Mouse (Mus musculus) forebrain, embryonic 16.5 days (tissue): ENCODE measurements around the gene Tmem259. TPM values are rescaled to one million over a fixed set of nuclear protein-coding genes. Genes with fewer than 3 reads are reported as not detected.

Experiments
- ATAC-seq: fragments of 200-750 bp; cut with Nextera tagmentation; 2 replicates; pipeline ENCODE4 v1.8.0; 2017; ENCODE audit warnings: mild to moderate bottlenecking, moderate library complexity
- H3K27ac ChIP-seq: fragments of 300-500 bp; sonication (generic); 2 replicates; pipeline ENCODE4 v1.5.1; 2014; ENCODE audit warnings: low read length, control low read depth
- H3K27me3 ChIP-seq: fragments of 300-500 bp; sonication (generic); replicated peaks from 2 replicates; pipeline ENCODE4 v1.6.1; 2014; ENCODE audit warnings: low read length; ENCODE audit not compliant: control insufficient read depth, insufficient read depth
- H3K36me3 ChIP-seq: fragments of 300-500 bp; sonication (generic); 2 replicates; pipeline ENCODE4 v1.6.1; 2014; ENCODE audit not compliant: control insufficient read depth, insufficient read depth
- H3K4me1 ChIP-seq: fragments of 300-500 bp; sonication (generic); replicated peaks from 2 replicates; pipeline ENCODE4 v1.6.1; 2014; ENCODE audit warnings: low read length; ENCODE audit not compliant: control insufficient read depth, insufficient read depth
- H3K4me2 ChIP-seq: fragments of 300-500 bp; sonication (generic); 2 replicates; pipeline ENCODE4 v1.6.1; 2014; ENCODE audit warnings: mild to moderate bottlenecking, low read length, control low read depth
- H3K4me3 ChIP-seq: fragments of 300-500 bp; sonication (generic); replicated peaks from 2 replicates; pipeline ENCODE4 v1.5.1; 2014; ENCODE audit warnings: mild to moderate bottlenecking, low read length, control low read depth
- H3K9ac ChIP-seq: fragments of 300-500 bp; sonication (generic); replicated peaks from 2 replicates; pipeline ENCODE4 v1.6.1; 2014; ENCODE audit warnings: low read depth, low read length, control low read depth
- H3K9me3 ChIP-seq: fragments of 300-500 bp; sonication (generic); 2 replicates; pipeline ENCODE4 v1.6.1; 2016; ENCODE audit warnings: low read length; ENCODE audit not compliant: control insufficient read depth
- WGBS: fragments of 180-500 bp; shearing (Covaris S2); extraction: QIAGEN DNeasy Blood & Tissue Kit; methylation state at CpG from one replicate; pipeline ENCODE4 v1.1.7; 2014; 5-methylcytosine and 5-hydroxymethylcytosine counted together
- polyA plus RNA-seq: library from polyadenylated mRNA; unstranded; fragments of >200 nt; fragmentation: Nextera tagmentation; extraction: Ambion mirVana; gene quantifications from 2 replicates; pipeline ENCODE4 v1.2.1, GENCODE M21; 2015

Tmem259 gene
- polyA plus RNA-seq, 1 experiment from 2014 or later = 12.8 TPM

GRCm38 (mm10) chr10:79949873-79950272 lies 34.3 kb downstream of the Tmem259 start:
- no peak for ATAC-seq
- Histone ChIP-seq H3K4me3 (no peak overlapping the region), H3K36me3 (peaks cover 2% of the 10 kb centered on the region; the same call in 1 of the 2 replicates), H3K9ac (no peak overlapping the region), H3K9me3 (no peaks in the 10 kb centered on the region), H3K27me3 (no peaks in the 10 kb centered on the region), H3K4me2 (no peak overlapping the region), H3K27ac (no peak overlapping the region), H3K4me1 (peaks cover 7% of the 10 kb centered on the region)
- WGBS = 94% methylated on average over 4 of the region's 4 CpGs

GRCm38 (mm10) chr10:79947502-79947901 lies 36.6 kb downstream of the Tmem259 start:
- H3K27ac ChIP-seq = no peak overlapping the region
- ATAC-seq = no peak
- H3K4me1 ChIP-seq = peaks cover 7% of the 10 kb centered on the region
- 87% methylated on average over 6 of the region's 6 CpGs for WGBS
- H3K9me3 ChIP-seq = no peaks in the 10 kb centered on the region
- H3K4me3 ChIP-seq = no peak overlapping the region
- no peak overlapping the region for H3K9ac ChIP-seq
- H3K36me3 ChIP-seq = 0 out of 2 replicates have a peak, but pooled peaks cover 2% of the 10 kb centered on the region
- H3K27me3 ChIP-seq = no peaks in the 10 kb centered on the region
- no peak overlapping the region for H3K4me2 ChIP-seq

GRCm38 (mm10) chr10:79946752-79947322 lies 37.3 kb downstream of the Tmem259 start:
- no peak overlapping the region for H3K4me3 ChIP-seq
- 0 out of 2 replicates have a peak, but pooled peaks cover 2% of the 10 kb centered on the region for H3K36me3 ChIP-seq
- H3K4me1 ChIP-seq = peaks cover 7% of the 10 kb centered on the region
- 19% methylated on average over 7 of the region's 7 CpGs for WGBS
- no peak overlapping the region for H3K4me2 ChIP-seq
- no peak overlapping the region for H3K27ac ChIP-seq
- H3K9ac ChIP-seq = no peak overlapping the region
- H3K9me3 ChIP-seq = no peaks in the 10 kb centered on the region
- no peaks in the 10 kb centered on the region for H3K27me3 ChIP-seq
- no peak for ATAC-seq

- no peak overlapping the region for H3K9ac ChIP-seq
These were observed 38.5 kb downstream of the Tmem259 start for GRCm38 (mm10) chr10:79945507-79946234.

GRCm38 (mm10) chr10:79943471-79943901 lies 40.6 kb downstream of the Tmem259 start:
- 79% methylated on average over 9 of the region's 9 CpGs for WGBS
- ATAC-seq = no peak

More at GRCm38 (mm10) chr10:79945507-79946234, 38.5 kb downstream of the Tmem259 start:
- no peak overlapping the region for H3K4me3 ChIP-seq
- peaks cover 7% of the 10 kb centered on the region for H3K4me1 ChIP-seq
- WGBS = 19% methylated on average over 16 of the region's 16 CpGs
- H3K27ac ChIP-seq = no peak overlapping the region
- 0 out of 2 replicates have a peak, but pooled peaks cover 2% of the 10 kb centered on the region for H3K36me3 ChIP-seq
- ATAC-seq = no peak
- H3K27me3 ChIP-seq = no peaks in the 10 kb centered on the region
- H3K9me3 ChIP-seq = no peaks in the 10 kb centered on the region
- H3K4me2 ChIP-seq = no peak overlapping the region

GRCm38 (mm10) chr10:79942988-79943387 lies 41.1 kb downstream of the Tmem259 start:
- 95% methylated on average over 1 of the region's 1 CpGs for WGBS
- no peak for ATAC-seq

More at GRCm38 (mm10) chr10:79943471-79943901, 40.6 kb downstream of the Tmem259 start:
- no peak overlapping the region for H3K4me2 ChIP-seq
- no peak overlapping the region for H3K9ac ChIP-seq
- H3K36me3 ChIP-seq = no peaks in the 10 kb centered on the region
- no peak overlapping the region for H3K4me3 ChIP-seq
- H3K9me3 ChIP-seq = no peaks in the 10 kb centered on the region
- H3K4me1 ChIP-seq = peaks cover 7% of the 10 kb centered on the region
- no peak overlapping the region for H3K27ac ChIP-seq
- H3K27me3 ChIP-seq = no peaks in the 10 kb centered on the region

GRCm38 (mm10) chr10:79940749-79941148 lies 43.4 kb downstream of the Tmem259 start:
- Histone ChIP-seq H3K36me3 (no peaks in the 10 kb centered on the region), H3K4me1 (peaks cover 14% of the 10 kb centered on the region), H3K27ac (no peak overlapping the region), H3K27me3 (no peaks in the 10 kb centered on the region), H3K4me2 (no peak overlapping the region), H3K9me3 (no peaks in the 10 kb centered on the region), H3K4me3 (no peak overlapping the region), H3K9ac (no peak overlapping the region)
- no peak for ATAC-seq
- WGBS = 73% methylated on average over 7 of the region's 7 CpGs

More at GRCm38 (mm10) chr10:79942988-79943387, 41.1 kb downstream of the Tmem259 start:
- H3K27ac ChIP-seq = no peak overlapping the region
- no peaks in the 10 kb centered on the region for H3K27me3 ChIP-seq
- peaks cover 7% of the 10 kb centered on the region for H3K4me1 ChIP-seq
- H3K4me2 ChIP-seq = no peak overlapping the region
- H3K36me3 ChIP-seq = no peaks in the 10 kb centered on the region
- H3K9ac ChIP-seq = no peak overlapping the region
- no peaks in the 10 kb centered on the region for H3K9me3 ChIP-seq
- H3K4me3 ChIP-seq = no peak overlapping the region

- Histone ChIP-seq H3K27ac (no peak overlapping the region), H3K4me2 (no peak overlapping the region), H3K27me3 (no peaks in the 10 kb centered on the region), H3K36me3 (no peaks in the 10 kb centered on the region), H3K4me1 (peaks cover 20% of the 10 kb centered on the region), H3K4me3 (no peak overlapping the region), H3K9me3 (no peaks in the 10 kb centered on the region), H3K9ac (no peak overlapping the region)
- WGBS = 78% methylated on average over 11 of the region's 11 CpGs
- no peak for ATAC-seq
These were observed 46.2 kb downstream of the Tmem259 start for GRCm38 (mm10) chr10:79937775-79938526.

GRCm38 (mm10) chr10:79936911-79937441 lies 47.2 kb downstream of the Tmem259 start:
- no peak for ATAC-seq
- Histone ChIP-seq H3K9ac (no peak overlapping the region), H3K36me3 (no peaks in the 10 kb centered on the region)

More at GRCm38 (mm10) chr10:79936911-79937441, 47.2 kb downstream of the Tmem259 start:
- Histone ChIP-seq H3K4me2 (no peak overlapping the region), H3K4me1 (peaks cover 20% of the 10 kb centered on the region), H3K27ac (no peak overlapping the region), H3K9me3 (no peaks in the 10 kb centered on the region), H3K27me3 (no peaks in the 10 kb centered on the region), H3K4me3 (no peak overlapping the region)
- WGBS = 47% methylated on average over 26 of the region's 27 CpGs
